Mouse (Mus musculus) hindbrain, embryonic 13.5 days (tissue): Measurements from ENCODE around the gene Lysmd1. TPM values are rescaled to one million over a fixed set of nuclear protein-coding genes. Genes with fewer than 3 reads are reported as not detected.
"Not testable (repeated sequence)": the region's sequence is repeated elsewhere in the genome, so short reads cannot be mapped to it uniquely, and the experiment has no call there.

Experiments
- ATAC-seq: fragments of 200-750 bp; cut with Nextera tagmentation; 2 replicates; pipeline ENCODE4 v1.8.0; 2017; ENCODE audit warnings: moderate TSS enrichment; ENCODE audit not compliant: low FRiP score
- H3K27ac ChIP-seq: fragments of 300-500 bp; sonication (generic); 2 replicates; pipeline ENCODE4 v1.5.1; 2015; ENCODE audit warnings: inconsistent platforms, mild to moderate bottlenecking, moderate library complexity
- H3K27me3 ChIP-seq: fragments of 300-500 bp; sonication (generic); 2 replicates; pipeline ENCODE4 v1.6.1; 2015; ENCODE audit warnings: mild to moderate bottlenecking, inconsistent platforms
- H3K36me3 ChIP-seq: fragments of 300-500 bp; sonication (generic); 2 replicates; pipeline ENCODE4 v1.6.1; 2015; ENCODE audit warnings: mild to moderate bottlenecking, inconsistent platforms
- H3K4me1 ChIP-seq: fragments of 300-500 bp; sonication (generic); replicated peaks from 2 replicates; pipeline ENCODE4 v1.6.1; 2015; ENCODE audit warnings: inconsistent platforms
- H3K4me2 ChIP-seq: fragments of 300-500 bp; sonication (generic); 2 replicates; pipeline ENCODE4 v1.6.1; 2015; ENCODE audit warnings: inconsistent platforms, mild to moderate bottlenecking, moderate library complexity
- H3K4me3 ChIP-seq: fragments of 300-500 bp; sonication (generic); 2 replicates; pipeline ENCODE4 v1.5.1; 2015; ENCODE audit warnings: mild to moderate bottlenecking, inconsistent platforms
- H3K9ac ChIP-seq: fragments of 300-500 bp; sonication (generic); 2 replicates; pipeline ENCODE4 v1.6.1; 2015; ENCODE audit warnings: mild to moderate bottlenecking, inconsistent platforms
- H3K9me3 ChIP-seq: fragments of 300-500 bp; sonication (generic); 2 replicates; pipeline ENCODE4 v1.6.1; 2016; ENCODE audit warnings: inconsistent platforms
- WGBS: fragments of 180-500 bp; shearing (Covaris S2); methylation state at CpG from one replicate; pipeline ENCODE4 v1.1.7; 2015; 5-methylcytosine and 5-hydroxymethylcytosine counted together
- polyA plus RNA-seq: library from polyadenylated mRNA; unstranded; fragments of >200 nt; fragmentation: Nextera tagmentation; extraction: Ambion mirVana; gene quantifications from 2 replicates; pipeline ENCODE4 v1.2.1, GENCODE M21; 2015

The Lysmd1 gene
- polyA plus RNA-seq, result 36.8 and 38.4 TPM in 2 replicates

DNA sequence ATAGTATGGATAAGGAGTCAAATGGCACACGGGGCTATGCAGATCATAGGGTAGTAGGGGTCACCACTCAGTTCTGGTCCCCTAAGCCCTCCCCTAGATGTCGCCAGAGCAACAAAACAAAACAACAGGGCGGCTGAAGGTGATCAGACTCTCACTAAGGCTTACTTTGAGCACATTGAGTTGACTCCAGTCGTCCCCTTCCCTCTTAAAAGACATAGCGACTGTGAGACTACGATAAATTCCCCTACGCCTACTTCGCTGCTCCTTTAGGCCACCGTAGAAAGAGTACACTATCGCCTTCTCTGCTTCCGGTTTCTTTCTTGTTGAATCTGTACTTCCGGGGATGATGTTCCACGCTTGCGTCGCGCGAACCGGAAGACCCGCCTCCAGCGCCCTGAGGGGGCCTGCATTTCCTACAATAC lies at the start of gene Lysmd1, which contains the start of gene Scnm1:
Gene Lysmd1, plus strand, starts transcription at position 409 of the 422 bp plus-strand sequence.
Gene Scnm1, minus strand, starts transcription at position 332 of the 422 bp plus-strand sequence.
- H3K36me3 ChIP-seq, result peaks cover 24% of the 10 kb centered on the region
- no peaks in the 10 kb centered on the region for H3K27me3 ChIP-seq
- H3K4me2 ChIP-seq, result peak within 1 kb of the TSS; percentile 86
- peak within 1 kb of the TSS; percentile 88 for H3K9ac ChIP-seq
- peak; percentile 92 for ATAC-seq
- H3K4me1 ChIP-seq, result peaks cover 29% of the 10 kb centered on the region
- H3K4me3 ChIP-seq, result peak within 1 kb of the TSS; percentile 67
- under 1% methylated on average over 20 of the region's 20 CpGs for WGBS
- H3K9me3 ChIP-seq, result no peaks in the 10 kb centered on the region
- H3K27ac ChIP-seq, result peak within 1 kb of the TSS; percentile 86

DNA sequence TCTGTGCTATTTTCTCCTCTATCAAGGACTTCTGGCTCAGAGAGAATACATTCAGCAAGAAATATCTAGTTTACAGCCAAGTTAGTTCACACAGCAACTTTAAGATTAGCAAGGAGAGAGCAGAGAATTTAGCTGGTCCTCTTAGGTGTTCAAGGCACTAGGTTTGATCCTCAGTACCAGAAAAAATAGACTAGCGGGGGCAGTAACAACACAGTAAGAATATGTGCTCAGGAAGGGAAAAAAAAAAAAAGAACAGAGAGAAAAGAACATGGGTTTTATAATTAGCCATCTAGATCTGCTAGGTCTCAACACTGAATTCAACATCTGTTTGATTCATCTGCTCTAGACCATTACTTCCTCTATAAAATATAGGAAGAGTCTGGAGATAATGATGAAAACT lies 45.8 kb upstream of the Lysmd1 start:
- no peaks in the 10 kb centered on the region for H3K4me1 ChIP-seq
- no peak overlapping the region for H3K27ac ChIP-seq
- no peak overlapping the region for H3K4me3 ChIP-seq
- no peaks in the 10 kb centered on the region for H3K9me3 ChIP-seq
- H3K9ac ChIP-seq, result no peak overlapping the region
- no peak for ATAC-seq
- no peak overlapping the region for H3K4me2 ChIP-seq
- H3K27me3 ChIP-seq, result no peaks in the 10 kb centered on the region
- WGBS, result 96% methylated on average over 1 of the region's 1 CpGs
- H3K36me3 ChIP-seq, result peaks cover under 1% of the 10 kb centered on the region; the same call in 1 of the 2 replicates

GRCm38 (mm10) chr3:95100854-95101253 lies 33.0 kb upstream of the Lysmd1 start:
- Histone ChIP-seq H3K4me1 (peaks cover 26% of the 10 kb centered on the region), H3K9me3 (no peaks in the 10 kb centered on the region), H3K27ac (no peak overlapping the region), H3K36me3 (peaks cover 8% of the 10 kb centered on the region), H3K4me2 (no peak overlapping the region), H3K4me3 (no peak overlapping the region), H3K9ac (no peak overlapping the region), H3K27me3 (no peaks in the 10 kb centered on the region)
- 69% methylated on average over 2 of the region's 2 CpGs for WGBS
- ATAC-seq, result no peak

- peak overlapping the region; percentile 91 for H3K9ac ChIP-seq
- 75% methylated on average over 4 of the region's 4 CpGs for WGBS
- no peak for ATAC-seq
Measured at GRCm38 (mm10) chr3:95105121-95105520, 28.8 kb upstream of the Lysmd1 start.

DNA sequence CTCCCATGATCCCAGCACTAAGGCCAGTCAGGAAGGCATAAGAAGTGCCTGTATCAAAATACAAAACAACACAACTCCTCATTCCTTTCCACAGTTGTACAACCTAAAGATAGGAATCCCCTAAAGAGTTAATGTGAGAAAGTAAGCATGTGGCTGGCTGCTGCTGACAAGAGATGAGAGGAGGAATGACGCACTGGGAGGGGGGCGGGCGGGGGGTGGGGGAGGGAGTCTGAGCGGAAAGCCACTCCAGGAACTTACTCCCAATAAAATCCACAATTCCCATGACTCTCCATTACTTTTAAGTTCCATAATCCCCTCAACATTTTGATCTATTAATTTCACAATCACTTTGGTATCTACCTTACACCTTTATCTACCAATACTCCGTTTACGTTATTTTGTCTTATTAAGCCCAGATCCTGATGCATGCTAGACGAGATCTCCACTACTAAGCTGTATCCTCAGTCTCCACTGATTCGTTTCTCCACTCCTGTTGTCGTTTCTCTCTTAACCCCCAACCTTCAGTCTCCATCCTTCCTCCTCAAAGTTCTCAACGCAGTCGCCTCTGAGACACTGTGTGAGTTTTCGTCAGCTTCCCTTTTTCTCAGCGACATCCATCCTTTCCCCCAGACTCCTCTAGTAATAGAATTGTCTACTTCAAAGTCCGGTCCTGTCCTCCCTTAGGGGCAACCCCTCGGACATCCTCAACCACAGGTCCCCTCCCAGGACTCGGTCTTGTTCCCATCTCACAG lies 28.1 kb upstream of the Lysmd1 start:
- peak overlapping the region; percentile 83 for H3K4me2 ChIP-seq
- ATAC-seq, result no peak
- H3K9ac ChIP-seq, result peak overlapping the region; percentile 91
- 0 out of 2 replicates have a peak, but pooled peaks cover 3% of the 10 kb centered on the region for H3K36me3 ChIP-seq
- peak overlapping the region; percentile 71 for H3K4me3 ChIP-seq
- peak overlapping the region; percentile 91 for H3K27ac ChIP-seq
- no peaks in the 10 kb centered on the region for H3K27me3 ChIP-seq
- under 1% methylated on average over 16 of the region's 16 CpGs for WGBS
- H3K4me1 ChIP-seq, result peaks cover 21% of the 10 kb centered on the region
- no peaks in the 10 kb centered on the region for H3K9me3 ChIP-seq

More at GRCm38 (mm10) chr3:95105121-95105520, 28.8 kb upstream of the Lysmd1 start:
- Histone ChIP-seq H3K27ac (no peak overlapping the region), H3K4me3 (peak overlapping the region; percentile 71), H3K36me3 (0 out of 2 replicates have a peak, but pooled peaks cover 3% of the 10 kb centered on the region), H3K4me1 (peaks cover 21% of the 10 kb centered on the region), H3K4me2 (peak overlapping the region; percentile 83), H3K9me3 (no peaks in the 10 kb centered on the region), H3K27me3 (no peaks in the 10 kb centered on the region)

DNA sequence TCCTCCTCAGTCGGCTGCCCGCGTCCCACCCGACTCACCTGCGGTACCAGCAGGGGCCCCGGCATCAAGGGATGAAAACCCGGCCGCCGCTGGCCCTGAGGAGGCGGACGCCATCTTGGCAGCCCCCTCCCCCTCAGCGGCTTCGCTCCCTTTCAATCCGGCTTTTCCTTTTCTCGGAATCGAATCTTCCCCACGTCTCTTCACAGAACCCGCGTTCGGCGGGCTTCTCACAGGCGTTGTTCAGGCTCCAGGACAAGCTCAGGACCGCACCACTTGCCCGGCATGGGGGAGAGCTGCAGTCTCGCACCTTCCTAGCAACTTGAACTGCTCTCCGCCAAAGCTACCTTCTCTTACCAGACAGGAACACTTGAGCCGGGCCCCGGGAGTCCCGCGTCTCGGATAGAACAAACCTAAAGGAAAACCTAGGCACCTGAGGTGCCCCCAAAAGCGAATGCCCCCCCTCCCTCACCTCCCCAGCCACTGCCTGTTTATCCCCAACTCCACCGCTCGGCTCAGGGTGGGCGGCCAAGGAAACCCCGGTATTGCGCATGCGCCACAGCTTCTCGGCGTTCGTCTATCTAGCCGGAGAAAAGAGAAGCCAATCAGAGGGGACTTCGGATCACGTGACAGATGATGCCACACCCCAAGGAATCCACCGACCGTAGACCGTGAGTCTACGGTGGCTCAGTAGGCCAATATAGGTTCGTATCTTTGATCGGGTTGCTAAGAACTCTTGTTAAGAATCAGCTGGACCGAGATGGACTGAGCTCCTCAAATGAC lies 27.4 kb upstream of the Lysmd1 start, which contains the start of gene Pip5k1a:
Gene Pip5k1a, minus strand, starts transcription at position 593 of the 780 bp plus-strand sequence.
- peak within 1 kb of the TSS; percentile 91 for H3K27ac ChIP-seq
- peak; percentile 91 for ATAC-seq
- H3K27me3 ChIP-seq, result no peaks in the 10 kb centered on the region
- peak within 1 kb of the TSS; percentile 71 for H3K4me3 ChIP-seq
- H3K4me1 ChIP-seq, result peaks cover 16% of the 10 kb centered on the region
- peak within 1 kb of the TSS; percentile 91 for H3K9ac ChIP-seq
- 0 out of 2 replicates have a peak, but pooled peaks cover 3% of the 10 kb centered on the region for H3K36me3 ChIP-seq
- peak within 1 kb of the TSS; percentile 83 for H3K4me2 ChIP-seq
- H3K9me3 ChIP-seq, result no peaks in the 10 kb centered on the region
- under 1% methylated on average over 51 of the region's 51 CpGs for WGBS

DNA sequence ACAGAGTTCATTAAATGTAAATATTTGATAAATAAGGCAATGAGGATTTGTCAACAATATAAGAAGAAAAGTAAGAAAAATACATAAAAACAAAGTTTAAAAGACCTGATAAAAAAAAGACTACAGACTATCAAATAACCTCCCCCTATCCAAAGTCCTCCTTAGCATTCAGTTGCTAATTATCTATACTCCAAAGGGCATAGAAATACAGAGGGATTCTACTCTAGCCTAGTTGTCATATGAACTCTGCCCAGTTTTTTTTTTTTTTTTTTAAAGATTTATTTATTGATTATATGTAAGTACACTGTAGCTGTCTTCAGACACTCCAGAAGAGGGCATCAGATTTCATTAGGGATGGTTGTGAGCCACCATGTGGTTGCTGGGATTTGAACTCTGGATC lies 26.6 kb upstream of the Lysmd1 start:
- H3K27ac ChIP-seq, H3K9ac ChIP-seq: not testable (repeated sequence)

GRCm38 (mm10) chr3:95107898-95108297 lies 26.0 kb upstream of the Lysmd1 start:
- H3K36me3 ChIP-seq, result no peaks in the 10 kb centered on the region
- WGBS, result 76% methylated on average over 2 of the region's 2 CpGs
- peaks cover 21% of the 10 kb centered on the region for H3K4me1 ChIP-seq
- H3K9ac ChIP-seq, result no peak overlapping the region
- H3K27me3 ChIP-seq, result no peaks in the 10 kb centered on the region
- no peak overlapping the region for H3K4me3 ChIP-seq
- H3K27ac ChIP-seq, result no peak overlapping the region
- H3K4me2 ChIP-seq, result no peak overlapping the region
- ATAC-seq, result no peak
- no peaks in the 10 kb centered on the region for H3K9me3 ChIP-seq

More for the DNA sequence above, 26.6 kb upstream of the Lysmd1 start:
- H3K36me3 ChIP-seq, ATAC-seq, H3K9me3 ChIP-seq, H3K27me3 ChIP-seq: not testable (repeated sequence)
- Histone ChIP-seq H3K4me3 (peak overlapping the region; percentile 71), H3K4me2 (peak overlapping the region; percentile 64), H3K4me1 (peaks cover 15% of the 10 kb centered on the region)

GRCm38 (mm10) chr3:95110911-95111726 lies 22.8 kb upstream of the Lysmd1 start, which contains the start of gene Vps72:
Gene Vps72, plus strand, starts transcription at chr3:95111022.
- no peaks in the 10 kb centered on the region for H3K27me3 ChIP-seq
- ATAC-seq, result peak; percentile 66
- H3K27ac ChIP-seq, result peak within 1 kb of the TSS; percentile 98
- peak within 1 kb of the TSS; percentile 53 for H3K4me2 ChIP-seq
- under 1% methylated on average over 54 of the region's 54 CpGs for WGBS
- H3K9me3 ChIP-seq, result no peaks in the 10 kb centered on the region
- H3K36me3 ChIP-seq, result peaks cover 16% of the 10 kb centered on the region
- H3K4me1 ChIP-seq, result peaks cover 14% of the 10 kb centered on the region
- peak within 1 kb of the TSS; percentile 83 for H3K9ac ChIP-seq
- peak within 1 kb of the TSS; percentile 65 for H3K4me3 ChIP-seq

GRCm38 (mm10) chr3:95112760-95113159 lies 21.1 kb upstream of the Lysmd1 start:
- peak overlapping the region; percentile 53 for H3K4me2 ChIP-seq
- peak overlapping the region; percentile 65; the same call in 1 of the 2 replicates for H3K4me3 ChIP-seq
- H3K9ac ChIP-seq, result no peak overlapping the region; the same call in 1 of the 2 replicates

DNA sequence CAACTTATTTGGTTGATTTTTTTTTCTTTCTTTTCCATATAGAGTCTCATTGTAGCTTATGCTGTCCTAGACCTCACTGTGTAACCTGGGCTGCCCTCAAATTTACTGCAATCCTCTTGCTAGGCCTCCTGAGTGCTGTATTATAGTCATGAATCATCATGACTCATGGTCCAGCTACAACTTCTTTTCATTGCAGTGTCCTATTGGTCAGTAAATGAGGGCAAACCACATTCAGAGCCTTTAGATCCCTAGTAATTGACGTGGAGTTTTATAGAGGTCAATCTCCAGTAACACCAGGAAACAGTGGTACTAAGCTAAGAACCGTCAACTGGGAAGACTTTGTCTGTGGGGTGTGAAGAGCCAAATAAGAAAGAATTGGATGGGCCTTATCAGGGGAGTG lies 16.1 kb upstream of the Lysmd1 start:
- H3K27ac ChIP-seq, result no peak overlapping the region
- H3K4me2 ChIP-seq, result no peak overlapping the region
- no peaks in the 10 kb centered on the region for H3K9me3 ChIP-seq
- 94% methylated on average over 2 of the region's 2 CpGs for WGBS
- no peak overlapping the region for H3K4me3 ChIP-seq
- H3K4me1 ChIP-seq, result peaks cover 5% of the 10 kb centered on the region
- no peak for ATAC-seq
- H3K36me3 ChIP-seq, result peaks cover 73% of the 10 kb centered on the region
- H3K27me3 ChIP-seq, result no peaks in the 10 kb centered on the region
- no peak overlapping the region for H3K9ac ChIP-seq

More at GRCm38 (mm10) chr3:95112760-95113159, 21.1 kb upstream of the Lysmd1 start:
- 85% methylated on average over 1 of the region's 1 CpGs for whole genome bisulfite sequencing
- no peak for ATAC-seq
- peaks cover 24% of the 10 kb centered on the region for H3K36me3 ChIP-seq
- no peaks in the 10 kb centered on the region for H3K27me3 ChIP-seq
- no peak overlapping the region for H3K27ac ChIP-seq
- peaks cover 14% of the 10 kb centered on the region for H3K4me1 ChIP-seq
- H3K9me3 ChIP-seq, result no peaks in the 10 kb centered on the region
